Mouse (Mus musculus) forelimb bud, embryonic 11.5 days (tissue): ENCODE data around the gene Pdk4.

Experiments
- DNase-seq: peaks from one replicate; pipeline ENCODE4 v3.0.0-alpha.2; 2012; ENCODE audit warnings: low read depth, low spot score

Pdk4 gene

DNA sequence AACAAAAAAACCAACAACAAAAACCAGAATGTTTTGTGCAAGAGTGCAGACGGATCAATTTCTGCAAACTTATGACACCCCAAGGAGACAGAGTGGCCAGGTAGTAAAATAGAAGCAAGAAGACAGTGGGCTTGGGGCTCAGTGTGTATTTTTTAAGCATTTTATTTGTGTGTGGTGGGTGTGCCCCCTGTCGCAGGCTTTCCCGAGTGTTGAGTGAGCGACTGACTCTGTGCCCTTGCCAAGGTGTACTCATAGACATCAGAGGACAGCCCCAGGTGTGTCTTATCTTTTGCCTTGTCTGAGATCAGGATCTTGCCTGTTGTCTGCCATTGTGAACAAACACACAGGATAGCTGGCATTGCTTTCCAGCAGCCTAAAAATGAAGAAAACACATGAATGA is 49.1 kb downstream of the Pdk4 start:
- no peak for DNase-seq

DNA sequence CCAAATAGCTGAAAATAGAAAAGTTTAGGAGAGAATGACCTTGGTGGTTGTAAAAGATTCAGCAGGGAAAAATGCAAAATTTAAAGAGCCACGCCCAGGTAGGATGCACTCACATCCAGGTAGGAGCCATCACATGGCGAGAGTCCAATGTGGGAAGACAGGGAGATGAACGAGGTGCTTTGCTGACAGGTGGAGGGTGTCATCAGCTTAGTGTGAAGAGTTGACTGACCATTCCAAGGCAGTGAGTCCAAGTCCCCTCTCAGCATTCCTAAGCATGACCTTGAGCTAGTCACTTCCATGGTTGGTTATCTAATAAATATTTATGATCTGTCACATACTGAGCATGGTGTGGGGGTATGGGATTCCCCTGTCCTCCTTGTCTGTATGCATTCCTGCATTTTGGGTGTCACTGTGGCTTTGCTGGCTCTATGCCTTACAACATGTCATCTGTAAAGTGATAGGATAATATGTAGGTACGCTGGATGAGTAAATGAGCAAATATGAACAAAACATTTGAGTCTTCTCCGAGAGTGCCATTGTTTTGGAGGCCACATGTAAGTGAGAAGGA is 51.7 kb downstream of the Pdk4 start:
- DNase-seq: no peak

DNA sequence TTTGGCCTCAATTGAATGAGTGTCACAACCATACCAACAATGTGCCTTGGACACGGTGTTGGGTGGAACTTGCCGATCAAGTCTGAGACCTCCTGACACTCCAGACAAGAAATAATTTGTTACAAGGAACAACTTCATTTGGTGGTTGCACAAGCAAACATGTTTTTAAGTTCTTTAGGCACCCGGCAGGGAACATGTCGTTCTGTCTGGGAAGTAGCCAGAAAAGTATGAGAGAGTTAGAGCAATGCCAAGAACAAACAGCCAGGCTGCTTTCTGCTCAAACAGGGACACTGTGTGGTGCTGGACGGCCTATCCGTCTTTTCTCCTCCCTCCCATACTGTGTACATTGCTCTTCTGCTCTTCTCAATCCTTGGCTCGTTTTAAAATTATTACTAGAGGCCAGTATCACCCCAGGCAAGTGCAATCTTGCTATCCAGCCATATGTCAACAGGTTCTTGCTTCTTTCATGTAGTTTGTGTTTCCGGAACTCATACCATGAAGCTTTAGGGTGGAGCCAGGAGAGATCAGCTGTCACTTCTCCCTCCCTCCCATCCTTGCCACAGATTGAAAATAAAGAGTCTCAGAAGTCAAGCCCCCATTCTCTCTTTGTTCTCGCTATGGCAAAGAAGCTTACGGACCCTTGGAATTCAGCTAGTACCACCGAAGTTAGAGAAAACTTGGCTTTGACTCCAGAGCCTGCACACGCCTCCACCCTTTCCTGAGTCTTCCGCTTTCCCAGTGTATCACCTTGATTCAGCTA is 52.8 kb downstream of the Pdk4 start:
- DNase-seq: no peak

- DNase-seq: no peak
Measured at GRCm38 (mm10) chr6:5442316-5443085, 53.6 kb downstream of the Pdk4 start.

DNA sequence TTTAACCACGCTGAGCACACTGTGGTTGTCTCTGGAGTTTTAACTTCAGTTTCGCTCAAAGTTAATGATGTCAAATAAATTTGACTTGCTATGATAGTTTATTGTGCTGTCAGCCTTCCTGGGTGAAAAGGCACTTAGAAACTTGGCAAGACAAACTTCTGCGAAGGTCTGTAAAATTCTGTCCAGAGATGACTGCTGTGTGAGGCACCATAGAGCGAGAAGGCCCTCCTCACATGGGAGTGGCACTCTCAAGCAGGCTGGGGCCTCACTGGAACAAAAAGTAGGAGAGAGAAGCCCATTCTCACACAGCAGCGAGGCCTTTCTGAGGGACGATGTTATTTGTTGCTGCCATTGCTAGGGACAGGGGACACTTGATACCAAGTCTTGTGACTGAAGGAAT is 54.9 kb downstream of the Pdk4 start:
- no peak for DNase-seq

GRCm38 (mm10) chr6:5437757-5438156 is 58.4 kb downstream of the Pdk4 start:
- DNase-seq: peak; percentile 30

DNA sequence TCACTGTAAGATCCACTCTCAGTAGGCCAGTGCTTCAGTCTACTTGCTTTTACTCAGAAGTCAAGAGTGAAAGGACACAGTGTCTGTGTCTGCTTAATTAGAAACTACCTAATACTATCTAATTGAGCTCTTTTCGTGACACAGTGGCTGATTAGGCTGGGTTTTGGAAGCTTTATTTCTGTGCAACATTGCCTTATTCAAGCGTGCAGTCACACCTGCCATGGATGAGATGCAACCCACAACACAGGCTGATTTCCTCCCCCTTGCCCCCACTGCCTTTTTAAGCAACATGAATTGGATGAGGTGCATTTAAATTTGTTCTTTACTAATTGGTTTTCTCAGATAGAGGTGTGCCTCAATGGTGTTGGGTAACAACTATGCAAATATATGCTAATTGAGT is 62.2 kb downstream of the Pdk4 start:
- DNase-seq: no peak
